Mouse (Mus musculus) CH12.LX (cell line): ENCODE results near the gene Dnmbp. TPM values are rescaled to one million over a fixed set of nuclear protein-coding genes. Genes with fewer than 3 reads are reported as not detected.
A peak's percentile ranks its signal among the peaks of the same experiment; 100 is the strongest.

ENCODE experiments used
- DNase-seq: peaks from one replicate; pipeline ENCODE4 v3.0.0-alpha.2; 2013; ENCODE audit errors: extremely low read depth
- H3K27ac ChIP-seq: 2 replicates; pipeline ENCODE4 v1.5.1; 2012; ENCODE audit warnings: low read depth, mild to moderate bottlenecking, control low read depth, moderate library complexity; ENCODE audit not compliant: insufficient read depth
- H3K27me3 ChIP-seq: replicated peaks from 2 replicates; pipeline ENCODE3; 2012; ENCODE audit warnings: inconsistent platforms
- H3K36me3 ChIP-seq, 2 experiments: replicated peaks in 1 of 2; 2 replicates each; pipeline versions ENCODE3 to v1.6.1; 2012; ENCODE audit warnings: inconsistent platforms in 1 of 2, low read length in 1 of 2, mild to moderate bottlenecking in 1 of 2, mixed read lengths in 1 of 2, moderate library complexity in 1 of 2; ENCODE audit not compliant: control insufficient read depth in 1 of 2, insufficient read depth in 1 of 2
- H3K4me1 ChIP-seq, 2 experiments: 2 replicates each; pipeline ENCODE4 v1.6.1; 2012; ENCODE audit warnings: inconsistent platforms in 1 of 2, moderate library complexity in 1 of 2; ENCODE audit not compliant: insufficient read depth in 2 of 2, control insufficient read depth in 1 of 2
- H3K4me2 ChIP-seq: 2 replicates; pipeline ENCODE4 v1.6.1; 2012; ENCODE audit warnings: low read depth, mild to moderate bottlenecking, control low read depth; ENCODE audit not compliant: poor library complexity, insufficient read depth, severe bottlenecking
- H3K4me3 ChIP-seq, 3 experiments: fragments of 150-350 bp in 1 of 3; sonication (generic) in 1 of 3; replicated peaks in 1 of 3; 2 replicates each; pipeline versions ENCODE3 to v1.5.1; 2011 to 2012; ENCODE audit warnings: low read depth in 2 of 3, low read length in 2 of 3, mild to moderate bottlenecking in 2 of 3, moderate library complexity in 2 of 3, control low read depth in 1 of 3, improper control_type of control experiment in 1 of 3, inconsistent platforms in 1 of 3, mixed read lengths in 1 of 3; ENCODE audit not compliant: poor library complexity in 1 of 3
- H3K79me2 ChIP-seq: replicated peaks from 2 replicates; pipeline ENCODE4 v1.6.1; 2012; ENCODE audit warnings: mild to moderate bottlenecking, moderate library complexity; ENCODE audit not compliant: control insufficient read depth, poor library complexity, insufficient read depth, severe bottlenecking; ENCODE audit errors: extremely low read depth
- H3K9ac ChIP-seq: 2 replicates; pipeline ENCODE4 v1.6.1; 2012; ENCODE audit warnings: low read depth, mild to moderate bottlenecking, control low read depth, moderate library complexity; ENCODE audit not compliant: insufficient read depth
- H3K9me3 ChIP-seq: replicated peaks from 2 replicates; pipeline ENCODE3; 2012; ENCODE audit warnings: low read length, inconsistent platforms, mixed read lengths
- CHD2 ChIP-seq: IDR thresholded peaks from 2 replicates; pipeline ENCODE4 v1.6.1; 2011; ENCODE audit warnings: low read length, improper control_type of control experiment
- CTCF ChIP-seq, 2 experiments: IDR thresholded peaks in 1 of 2; conservative IDR thresholded peaks in 1 of 2; 2 replicates each; pipeline ENCODE4 v1.5.1; 2011 to 2012; ENCODE audit warnings: low read depth in 2 of 2, low read length in 2 of 2, improper control_type of control experiment in 1 of 2, inconsistent platforms in 1 of 2, mild to moderate bottlenecking in 1 of 2, moderate library complexity in 1 of 2
- ELF1 ChIP-seq: IDR thresholded peaks from 2 replicates; pipeline ENCODE4 v1.6.1; 2014; ENCODE audit warnings: low read depth, mild to moderate bottlenecking, inconsistent platforms, low read length, improper control_type of control experiment
- EP300 ChIP-seq: IDR thresholded peaks from 2 replicates; pipeline ENCODE4 v1.6.1; 2011; ENCODE audit warnings: low read length, improper control_type of control experiment
- ETS1 ChIP-seq: conservative IDR thresholded peaks from 2 replicates; pipeline ENCODE4 v1.6.1; 2012; ENCODE audit warnings: low read depth, mild to moderate bottlenecking, inconsistent platforms, low read length, improper control_type of control experiment, moderate library complexity
- GABPA ChIP-seq: IDR thresholded peaks from 2 replicates; pipeline ENCODE4 v1.6.1; 2012; ENCODE audit warnings: low read depth, low read length, improper control_type of control experiment, inconsistent platforms; ENCODE audit not compliant: insufficient replicate concordance
- HCFC1 ChIP-seq: IDR thresholded peaks from 2 replicates; pipeline ENCODE4 v1.6.1; 2012; ENCODE audit warnings: low read depth, mild to moderate bottlenecking, inconsistent platforms, low read length, improper control_type of control experiment
- IRF4 ChIP-seq: IDR thresholded peaks from 2 replicates; pipeline ENCODE4 v1.6.1; 2014; ENCODE audit warnings: low read depth, mild to moderate bottlenecking, inconsistent platforms, low read length, improper control_type of control experiment
- JUN ChIP-seq: IDR thresholded peaks from 2 replicates; pipeline ENCODE4 v1.6.1; 2011; ENCODE audit warnings: low read depth, mild to moderate bottlenecking, low read length, improper control_type of control experiment, moderate library complexity; ENCODE audit not compliant: insufficient read depth
- MAX ChIP-seq: IDR thresholded peaks from 2 replicates; pipeline ENCODE4 v1.6.1; 2011; ENCODE audit warnings: low read length, improper control_type of control experiment
- MAZ ChIP-seq: IDR thresholded peaks from 2 replicates; pipeline ENCODE4 v1.6.1; 2012; ENCODE audit warnings: low read depth, mild to moderate bottlenecking, inconsistent platforms, low read length, improper control_type of control experiment, moderate library complexity
- MEF2A ChIP-seq: IDR thresholded peaks from 2 replicates; pipeline ENCODE4 v1.6.1; 2014; ENCODE audit warnings: low read depth, mild to moderate bottlenecking, inconsistent platforms, low read length, improper control_type of control experiment, borderline replicate concordance
- MXI1 ChIP-seq: IDR thresholded peaks from 2 replicates; pipeline ENCODE4 v1.6.1; 2011; ENCODE audit warnings: mild to moderate bottlenecking, low read depth, low read length, improper control_type of control experiment
- NELFE ChIP-seq: IDR thresholded peaks from 2 replicates; pipeline ENCODE4 v1.6.1; 2011; ENCODE audit warnings: low read depth, low read length, improper control_type of control experiment
- POLR2A ChIP-seq: IDR thresholded peaks from 2 replicates; pipeline ENCODE4 v1.6.1; 2011; ENCODE audit warnings: low read depth, mild to moderate bottlenecking, improper control_type of control experiment, low read length
- POLR2AphosphoS2 ChIP-seq: IDR thresholded peaks from 2 replicates; pipeline ENCODE4 v1.6.1; 2011; ENCODE audit warnings: low read depth, low read length, improper control_type of control experiment
- RAD21 ChIP-seq: IDR thresholded peaks from 2 replicates; pipeline ENCODE4 v1.6.1; 2011; ENCODE audit warnings: low read depth, mild to moderate bottlenecking, low read length, improper control_type of control experiment, moderate library complexity
- RCOR1 ChIP-seq: conservative IDR thresholded peaks from 2 replicates; pipeline ENCODE4 v1.6.1; 2012; ENCODE audit warnings: low read depth, mild to moderate bottlenecking, inconsistent platforms, low read length, improper control_type of control experiment
- SIN3A ChIP-seq: IDR thresholded peaks from 2 replicates; pipeline ENCODE4 v1.6.1; 2012; ENCODE audit warnings: low read length, improper control_type of control experiment, inconsistent platforms
- SMC3 ChIP-seq: IDR thresholded peaks from 2 replicates; pipeline ENCODE4 v1.6.1; 2011; ENCODE audit warnings: low read depth, low read length, improper control_type of control experiment
- TCF12 ChIP-seq: IDR thresholded peaks from 2 replicates; pipeline ENCODE4 v1.6.1; 2014; ENCODE audit warnings: low read depth, mild to moderate bottlenecking, inconsistent platforms, low read length, improper control_type of control experiment
- UBTF ChIP-seq: IDR thresholded peaks from 2 replicates; pipeline ENCODE4 v1.6.1; 2012; ENCODE audit warnings: low read depth, mild to moderate bottlenecking, inconsistent platforms, low read length, improper control_type of control experiment, moderate library complexity
- USF1 ChIP-seq: IDR thresholded peaks from 2 replicates; pipeline ENCODE4 v1.6.1; 2014; ENCODE audit warnings: low read depth, mild to moderate bottlenecking, inconsistent platforms, low read length, improper control_type of control experiment
- ZC3H11A ChIP-seq: IDR thresholded peaks from 2 replicates; pipeline ENCODE4 v1.6.1; 2012; ENCODE audit warnings: low read depth, mild to moderate bottlenecking, inconsistent platforms, low read length, improper control_type of control experiment
- ZNF384 ChIP-seq: IDR thresholded peaks from 2 replicates; pipeline ENCODE4 v1.6.1; 2012; ENCODE audit warnings: low read depth, low read length, improper control_type of control experiment, inconsistent platforms
- dilution Hi-C: fragments of 300-500 bp; cut with MboI; formaldehyde crosslinking; loops from 2 replicates; pipeline ENCODE4 v1.14.3; 2020; ENCODE audit warnings: low sequenced_read_pairs; ENCODE audit not compliant: extremely low pct_unique_long_range_greater_than_20kb, extremely low pct_ligation_motif_present
- in situ Hi-C: fragments of 300-500 bp; cut with MboI; formaldehyde crosslinking; loops from 3 replicates; pipeline ENCODE4 v1.14.3; 2019; ENCODE audit warnings: low sequenced_read_pairs, low pct_ligation_motif_present, low pct_unique_long_range_greater_than_20kb, mixed read lengths
- polyA plus RNA-seq: library from polyadenylated mRNA; unstranded; fragments of >175 nt; gene quantifications from 2 replicates; pipeline ENCODE4 v1.2.1, GENCODE M21; 2012; ENCODE audit warnings: low read depth; ENCODE audit not compliant: insufficient read length
- total RNA-seq, 2 experiments: library from RNA; depleted of rRNA; stranded (reverse); fragments of 300-350 nt in 1 of 2; fragments of >200 nt in 1 of 2; gene quantifications; 2 replicates each; pipeline ENCODE4 v1.2.3; 2012 to 2014

Dnmbp gene
- 2.3 and 2.6 TPM in 2 replicates for total RNA-seq (2012; rRNA removed)
- 1.8 and 1.9 TPM in 2 replicates for total RNA-seq (2014; rRNA removed)
- 4.7 and 5.4 TPM in 2 replicates for polyA plus RNA-seq

DNA sequence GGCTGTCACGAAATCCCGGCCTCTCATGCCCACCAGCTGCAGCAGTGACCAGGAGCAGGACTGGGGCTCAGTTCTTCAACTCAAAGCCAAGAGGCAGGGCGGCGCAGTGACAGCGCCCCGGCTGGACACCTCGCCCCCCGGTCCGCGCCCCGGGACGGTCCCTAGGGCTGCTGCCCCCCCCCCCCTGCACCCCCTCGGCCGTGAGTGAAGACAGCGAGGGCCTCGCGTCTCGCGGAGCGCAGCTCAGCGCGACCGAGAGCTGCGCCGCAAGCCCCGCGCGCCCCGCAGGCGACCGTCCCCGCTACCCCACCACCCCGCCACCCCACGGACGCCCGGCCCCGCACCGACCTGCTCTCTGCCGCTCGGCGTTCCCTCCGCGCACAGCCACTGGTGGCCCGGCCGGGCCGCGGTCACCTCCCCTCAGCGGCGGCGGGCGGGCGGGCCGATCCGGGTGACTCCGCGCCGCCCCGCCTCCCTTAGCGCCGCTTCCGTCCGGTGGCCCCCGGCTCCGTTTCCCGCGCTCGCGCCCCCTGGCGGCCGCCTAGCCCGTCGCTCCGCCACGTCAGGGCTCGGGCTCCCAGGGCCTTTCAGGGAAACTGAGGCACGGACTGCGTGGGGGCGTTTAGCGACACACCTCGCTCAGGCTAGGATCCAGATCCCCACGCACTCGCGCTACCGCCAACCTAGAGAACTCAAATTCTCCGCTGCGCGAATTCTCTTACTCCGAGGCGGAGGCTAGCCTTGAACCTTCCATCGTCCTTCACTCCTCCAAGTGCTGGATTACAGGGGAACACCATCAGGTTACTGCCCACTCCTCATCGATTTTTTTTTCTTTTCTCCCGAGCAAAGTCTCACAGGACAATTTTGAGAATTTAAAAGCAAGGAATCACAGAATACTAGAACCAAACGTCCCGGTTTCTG lies at the start of gene Dnmbp:
Gene Dnmbp (minus strand): TSS at position 423 of the 921 bp plus-strand sequence.
- DNase-seq, result peak; percentile 61
- peak within 1 kb of the TSS; percentile 48 for H3K9ac ChIP-seq
- 0 out of 2 replicates have a peak, but pooled peaks have one; percentile 26 for TF ChIP-seq HCFC1
- peak; percentile 63; the same call in 1 of the 2 replicates for TF ChIP-seq MAZ
- TF ChIP-seq CTCF (conservative IDR thresholded peaks at IDR 0.05 in 1 of 2, IDR thresholded peaks at IDR 0.05 in 1 of 2; ENCODE audit: low read depth in 2 of 2, low read length in 2 of 2), result peak; percentile 16 to 77; a peak in 2 of 4 replicates
- 0 out of 2 replicates have a peak, but pooled peaks have one; percentile 49 for TF ChIP-seq TCF12
- peak; percentile 69 for TF ChIP-seq ELF1
- no peak for TF ChIP-seq SIN3A
- TF ChIP-seq MXI1, result peak; percentile 38; the same call in 1 of the 2 replicates
- TF ChIP-seq POLR2A, result 0 out of 2 replicates have a peak, but pooled peaks have one; percentile 20
- peak; percentile 77 for TF ChIP-seq SMC3
- TF ChIP-seq EP300, result no peak
- no peak for TF ChIP-seq USF1
- TF ChIP-seq POLR2AphosphoS2, result no peak
- no peak for TF ChIP-seq RCOR1
- TF ChIP-seq RAD21, result peak; percentile 25
- 0 out of 2 replicates have a peak, but pooled peaks have one; percentile 26 for TF ChIP-seq IRF4
- TF ChIP-seq ZC3H11A, result no peak
- 0 out of 2 replicates have a peak, but pooled peaks have one; percentile 68 for TF ChIP-seq UBTF
- H3K4me1 ChIP-seq, result peaks cover 7 to 25% of the 10 kb centered on the region in 2 experiments
- H3K9me3 ChIP-seq, result no peaks in the 10 kb centered on the region
- in situ Hi-C loops, result no loop called here
- H3K4me3 ChIP-seq, result peak within 1 kb of the TSS; percentile 59 to 62 (median 61)
- H3K27me3 ChIP-seq, result no peaks in the 10 kb centered on the region
- no peak within 1 kb of the TSS for H3K27ac ChIP-seq
- dilution Hi-C loops, result no loop called here
- no peaks in the 10 kb centered on the region for H3K79me2 ChIP-seq
- H3K4me2 ChIP-seq, result peak within 1 kb of the TSS; percentile 96
- H3K36me3 ChIP-seq, result peaks cover 0 to 2% of the 10 kb centered on the region in 2 experiments

DNA sequence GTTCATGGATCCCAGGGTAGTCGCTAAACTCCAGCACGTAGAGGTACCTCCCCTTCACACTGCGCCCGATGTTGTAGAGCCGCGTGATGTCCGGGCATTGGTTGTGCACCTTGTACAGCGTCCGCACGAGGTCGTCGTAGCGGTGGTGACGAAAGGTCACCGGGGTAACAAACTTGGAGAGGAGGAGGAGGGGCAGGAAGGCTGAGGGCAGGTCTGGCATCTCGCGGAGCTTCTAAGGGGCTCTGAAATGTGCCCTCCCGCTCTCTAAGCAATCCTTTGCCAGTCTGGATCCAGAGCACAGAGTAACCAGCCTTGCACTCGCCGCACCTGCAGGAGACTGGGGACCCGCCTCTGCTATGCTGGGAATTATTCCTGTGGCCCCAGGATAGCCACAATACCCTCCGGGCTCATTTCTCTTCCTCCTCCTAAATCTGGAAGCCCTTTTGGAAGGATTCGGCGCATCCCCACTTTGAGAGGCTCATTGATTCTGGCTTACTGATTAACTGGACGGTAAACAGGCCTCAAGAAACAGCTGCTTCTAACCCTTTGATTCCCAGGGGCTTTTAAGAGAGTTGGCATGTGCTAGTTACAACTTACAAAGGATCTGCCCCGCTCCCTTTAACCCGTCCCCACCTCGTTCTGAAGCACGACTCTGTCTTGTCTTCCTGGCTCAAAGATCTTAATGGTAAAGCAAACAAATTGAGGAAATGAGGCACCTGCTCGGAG lies 46.2 kb upstream of the Dnmbp start, which contains the start of gene Cpn1:
Gene Cpn1 (minus strand): TSS at position 488 of the 726 bp plus-strand sequence.
- in situ Hi-C loops, result no loop called here
- Histone ChIP-seq H3K9ac (no peak within 1 kb of the TSS), H3K27me3 (peaks cover 1% of the 10 kb centered on the region), H3K79me2 (no peaks in the 10 kb centered on the region), H3K36me3 (no peaks in the 10 kb centered on the region), H3K4me3 (no peak within 1 kb of the TSS), H3K4me2 (no peak within 1 kb of the TSS), H3K27ac (no peak within 1 kb of the TSS), H3K9me3 (no peaks in the 10 kb centered on the region), H3K4me1 (no peaks in the 10 kb centered on the region; a peak in 1 of 4 replicates)
- dilution Hi-C loops, result no loop called here
- DNase-seq, result no peak
- TF ChIP-seq CHD2 (no peak), JUN (no peak), ELF1 (no peak), MEF2A (no peak), SMC3 (no peak), ETS1 (no peak), GABPA (no peak), IRF4 (no peak), NELFE (no peak), HCFC1 (no peak), EP300 (no peak), ZNF384 (no peak), MXI1 (no peak), CTCF (conservative IDR thresholded peaks at IDR 0.05 in 1 of 2, IDR thresholded peaks at IDR 0.05 in 1 of 2; ENCODE audit: low read depth in 2 of 2, low read length in 2 of 2) (no peak), MAX (no peak)
